Mouse (Mus musculus): Measurements from ENCODE around the gene Olfr681.

DNA sequence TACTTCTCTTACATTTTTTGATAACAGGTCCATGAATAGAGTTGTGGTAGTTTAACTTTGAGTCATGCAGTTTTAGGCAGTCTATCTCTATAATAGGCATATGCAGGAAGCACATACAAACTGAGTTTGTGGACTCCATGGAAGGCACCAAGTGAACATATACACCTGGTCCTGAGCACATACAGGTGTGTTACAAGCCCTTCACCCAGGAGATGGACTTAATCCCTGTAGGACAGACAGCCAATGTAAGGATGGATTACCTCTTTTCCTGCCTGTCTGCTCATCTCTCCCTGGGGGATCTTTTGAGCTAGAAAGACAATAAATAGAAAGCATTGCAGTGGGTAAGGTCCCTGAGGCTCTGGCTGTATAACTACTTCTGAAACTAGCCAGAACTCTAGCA, at the start of gene Olfr681:
- TF ChIP-seq CTCF (IDR thresholded peaks at IDR 0.05; ENCODE audit: low read depth) (no peak), EP300 (IDR thresholded peaks at IDR 0.05; ENCODE audit: low read depth) (no peak)
